Mouse (Mus musculus) kidney, adult 10 weeks (tissue): ENCODE data around the gene Pdha2. TPM values are rescaled to one million over a fixed set of nuclear protein-coding genes. Genes with fewer than 3 reads are reported as not detected.

Experiments
- polyA plus RNA-seq: library from polyadenylated mRNA; stranded (reverse); fragments of 350-450 nt; fragmentation: Illumina TruSeq; extraction: RNeasy Lipid Tissue Mini Kit (QIAGEN cat#74804); gene quantifications from one replicate; pipeline ENCODE4 v1.2.3, GENCODE M21; 2014; ENCODE audit warnings: low read depth, low replicate concordance

Gene Pdha2
- polyA plus RNA-seq: not detected

DNA sequence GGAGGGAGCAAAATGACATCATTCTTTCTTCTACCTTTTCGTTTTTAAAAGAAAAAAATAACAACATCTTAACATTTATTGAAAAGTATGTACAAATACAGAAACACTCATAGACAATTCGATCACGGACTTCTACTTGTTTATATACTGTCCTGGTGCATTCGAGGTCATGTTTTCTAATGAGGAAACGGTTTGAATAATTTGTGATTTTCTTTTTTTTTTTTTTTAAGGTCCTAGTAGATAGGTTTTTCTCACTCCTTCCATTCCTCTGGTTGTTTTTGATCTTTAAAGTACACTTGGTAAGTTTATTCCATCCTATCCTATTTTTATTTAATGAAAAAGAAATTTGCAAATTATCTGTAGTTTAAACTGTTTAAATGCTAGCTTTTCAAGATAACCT lies at the start of gene Pdha2:
Gene Pdha2 (minus strand): TSS at position 101 of the 400 bp plus-strand sequence.

